Mouse (Mus musculus): Measurements from ENCODE around the gene B4galnt2.

Gene B4galnt2

DNA sequence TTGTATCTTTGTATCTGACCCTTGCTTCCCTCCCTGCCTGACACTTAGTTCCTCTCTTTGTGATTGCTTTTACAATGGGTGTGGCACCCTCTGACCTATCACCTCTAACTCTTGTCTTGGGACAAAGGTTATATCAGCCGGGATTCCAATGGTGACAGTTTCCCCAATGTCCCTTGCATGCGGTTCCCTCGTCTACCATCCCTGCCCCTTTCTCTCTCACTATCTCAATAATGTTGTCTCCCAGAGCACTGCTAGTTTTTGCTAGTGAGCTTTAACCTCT, 87.6 kb downstream of the B4galnt2 start:
- no peak for DNase-seq (ENCODE audit: low read depth, low spot score)

DNA sequence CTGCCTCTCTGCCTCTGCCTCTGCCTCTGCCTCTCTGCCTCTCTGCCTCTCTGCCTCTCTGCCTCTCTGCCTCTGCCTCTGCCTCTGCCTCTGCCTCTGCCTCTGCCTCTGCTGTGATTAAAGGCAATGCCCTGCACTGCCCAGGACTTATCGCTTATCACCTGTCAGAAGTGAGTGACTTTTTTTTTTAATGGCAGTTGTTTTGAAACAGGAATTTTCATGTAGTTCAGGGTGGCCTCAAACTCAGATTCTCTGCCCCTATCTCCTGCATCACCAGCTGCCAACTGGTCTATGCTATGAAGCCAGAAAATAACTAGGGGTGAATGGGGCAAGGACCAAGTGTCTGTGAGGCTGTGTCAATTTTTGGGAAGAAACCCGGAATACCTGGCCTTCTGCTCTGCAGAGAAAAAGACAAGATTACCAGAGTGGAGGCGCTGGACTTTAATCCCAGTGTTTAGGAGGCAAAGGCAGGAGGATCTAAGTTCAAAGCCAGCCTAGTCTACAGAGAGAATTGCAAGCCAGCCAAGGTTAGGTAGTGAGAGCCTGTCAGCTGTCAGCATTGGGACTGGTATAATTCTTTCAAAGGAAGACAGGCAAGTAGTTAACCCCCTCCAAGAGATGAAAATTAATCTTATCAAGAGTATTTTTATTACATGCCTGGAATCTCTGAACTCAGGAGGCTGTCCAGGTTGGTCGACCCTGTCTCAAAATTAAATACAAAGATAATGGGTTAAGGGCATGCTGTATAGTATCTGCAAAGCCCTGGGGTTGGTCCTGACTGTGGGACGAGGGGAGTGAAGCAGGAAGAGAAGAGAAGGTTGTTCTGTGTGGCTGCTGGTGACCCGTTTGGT, 88.1 kb downstream of the B4galnt2 start:
- DNase-seq (ENCODE audit: low read depth, low spot score): no peak

DNA sequence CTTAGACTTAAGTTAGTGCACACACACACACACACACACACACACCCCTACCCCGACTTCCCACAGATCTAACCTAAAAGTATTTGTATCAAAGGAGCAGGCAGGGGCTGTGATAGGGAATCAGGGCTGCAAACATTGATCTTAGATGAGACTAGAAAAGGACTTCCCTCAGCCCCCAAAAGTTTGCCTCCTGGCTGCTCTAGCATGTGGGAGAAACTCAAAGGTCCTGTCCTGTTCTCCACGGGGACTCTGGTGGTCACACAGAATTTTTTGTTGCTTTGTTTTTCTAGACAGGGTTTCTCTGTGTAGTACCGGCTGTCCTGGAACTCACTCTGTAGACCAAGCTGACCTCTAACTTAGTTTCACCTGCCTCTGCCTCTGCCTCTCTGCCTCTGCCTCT, 89.1 kb downstream of the B4galnt2 start:
- DNase-seq (ENCODE audit: low read depth, low spot score): no peak

DNA sequence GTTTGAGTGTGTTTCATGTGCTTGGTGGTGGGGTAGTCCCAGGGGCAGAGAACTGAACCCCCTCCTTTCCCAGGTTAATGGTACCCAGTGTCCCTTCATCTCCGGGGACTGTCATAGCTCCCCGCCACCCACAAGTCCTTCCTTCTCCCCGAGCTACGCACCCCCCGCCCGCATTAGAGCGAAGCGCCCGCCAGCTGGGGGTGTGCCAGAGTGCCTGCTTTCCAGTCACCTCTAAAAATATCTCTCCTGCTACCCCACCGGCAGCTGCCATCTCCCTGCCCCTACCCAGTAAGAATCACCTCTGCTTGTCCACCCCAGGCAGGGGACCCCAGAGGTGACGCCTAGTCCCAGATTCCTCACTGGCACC, 89.8 kb downstream of the B4galnt2 start:
- no peak for DNase-seq (ENCODE audit: low read depth, low spot score)

DNA sequence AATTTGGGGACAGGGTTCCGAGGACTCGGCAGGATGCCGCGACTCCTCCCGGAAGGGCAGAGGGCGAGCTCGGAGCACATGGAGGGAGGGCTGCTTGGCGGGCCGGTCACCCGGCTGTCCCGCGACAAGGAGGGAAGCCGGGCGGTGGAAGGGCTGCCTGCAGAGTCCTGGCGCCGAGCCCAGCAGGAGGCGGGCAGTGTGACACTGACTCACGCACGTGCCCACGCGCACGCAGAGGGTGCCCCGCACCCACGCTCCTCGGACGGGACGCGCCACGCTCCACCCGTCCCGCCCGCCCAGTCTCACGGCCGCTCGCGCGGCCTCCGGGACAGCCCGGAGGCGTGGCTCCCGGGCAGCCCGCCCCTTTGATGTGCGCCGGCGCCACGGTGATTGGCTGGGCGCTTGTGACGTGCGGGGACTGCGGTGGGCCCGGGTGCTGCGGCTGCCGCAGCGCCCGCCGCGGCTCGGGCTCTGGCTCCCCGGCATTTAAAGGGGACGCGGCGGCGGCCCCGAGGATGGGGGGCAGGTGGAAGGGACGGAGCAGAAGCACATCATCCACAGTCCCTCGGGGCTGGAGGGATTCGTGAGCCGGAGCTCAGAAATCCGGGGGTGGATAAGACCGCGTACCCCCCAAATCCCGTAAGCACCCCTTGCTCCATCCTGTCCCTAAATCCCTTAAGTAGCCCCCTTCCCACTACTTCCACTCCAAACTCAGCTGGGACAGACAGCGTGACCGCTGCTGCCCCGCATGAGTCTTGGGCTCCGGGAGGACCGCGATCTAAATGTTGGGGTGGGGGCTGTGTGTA, 90.4 kb downstream of the B4galnt2 start, which contains the start of gene Phospho1:
Phospho1 (plus strand) TSS at position 429 of the 806 bp plus-strand sequence.
- DNase-seq (ENCODE audit: low read depth, low spot score): peak; percentile 88

DNA sequence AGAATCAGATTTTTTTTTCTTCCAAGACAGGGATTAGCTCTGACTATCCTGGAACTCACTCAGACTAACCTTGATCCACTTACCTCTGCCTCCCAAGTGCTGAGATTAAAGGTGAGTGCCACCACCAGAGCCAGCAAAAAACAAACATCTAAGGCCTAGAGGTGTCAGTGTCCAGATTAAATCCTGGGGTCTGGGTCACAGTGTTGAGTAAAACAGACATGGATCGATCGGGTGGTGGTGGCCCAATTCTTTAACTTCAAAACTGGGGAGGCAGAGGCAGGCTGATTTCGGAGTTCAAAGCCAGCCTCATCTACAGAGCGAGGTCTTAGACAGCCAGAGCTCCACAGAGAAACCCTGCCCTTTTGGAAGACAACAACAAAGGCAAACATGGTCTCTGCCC, 92.3 kb downstream of the B4galnt2 start:
- no peak for DNase-seq (ENCODE audit: low read depth, low spot score)

DNA sequence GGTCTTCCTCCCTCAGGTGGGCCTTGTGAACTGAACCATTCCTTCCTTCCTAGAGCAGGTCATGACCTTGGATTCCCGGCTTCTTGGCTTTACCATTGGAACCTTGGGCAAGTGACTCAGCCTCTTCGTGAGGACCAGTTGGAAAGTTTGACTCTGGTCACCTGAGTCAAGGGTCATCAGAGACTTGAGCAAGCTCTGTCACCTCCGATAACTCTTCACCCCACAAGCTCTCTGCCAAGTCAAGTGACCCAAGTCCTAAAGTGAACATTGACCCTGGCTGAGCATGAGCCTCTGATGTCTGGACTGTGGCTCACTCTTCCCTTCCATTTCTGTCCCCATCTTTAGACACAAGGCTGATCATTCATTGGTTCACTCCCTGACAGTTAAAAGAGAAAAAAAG, 93.2 kb downstream of the B4galnt2 start:
- no peak for DNase-seq (ENCODE audit: low read depth, low spot score)

DNA sequence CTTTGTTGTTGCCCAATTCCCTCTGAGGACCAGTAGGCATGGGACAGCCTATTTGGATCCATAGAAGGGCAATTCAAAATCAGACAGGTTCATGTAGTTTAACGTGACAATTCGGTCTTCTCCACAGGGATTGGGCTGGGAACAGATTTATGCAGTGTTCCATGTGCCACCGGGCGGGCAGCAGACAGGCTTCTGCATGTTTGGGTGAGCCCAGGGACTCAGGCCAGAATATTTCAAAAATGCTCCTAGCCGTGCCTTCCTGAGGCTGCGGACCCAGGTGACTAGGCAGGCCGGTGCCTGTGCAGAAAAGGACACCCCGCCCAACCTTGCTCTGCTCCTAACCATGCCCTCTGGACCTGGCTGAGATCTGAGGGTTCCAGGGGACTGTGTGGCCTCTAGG, 95.6 kb downstream of the B4galnt2 start:
- no peak for DNase-seq (ENCODE audit: low read depth, low spot score)

Data from embryo, embryonic 11.5 days (tissue).